Mouse (Mus musculus): ENCODE measurements at regions not wholly inside any gene's neighbourhood (a gene's known extent, or its start where the extent isn't known, plus 50 kb on each side); places are given as distances from the start of the nearest gene placed in this dataset.
"Not testable (repeated sequence)": the region's sequence is repeated elsewhere in the genome, so short reads cannot be mapped to it uniquely, and the experiment has no call there.

DNA sequence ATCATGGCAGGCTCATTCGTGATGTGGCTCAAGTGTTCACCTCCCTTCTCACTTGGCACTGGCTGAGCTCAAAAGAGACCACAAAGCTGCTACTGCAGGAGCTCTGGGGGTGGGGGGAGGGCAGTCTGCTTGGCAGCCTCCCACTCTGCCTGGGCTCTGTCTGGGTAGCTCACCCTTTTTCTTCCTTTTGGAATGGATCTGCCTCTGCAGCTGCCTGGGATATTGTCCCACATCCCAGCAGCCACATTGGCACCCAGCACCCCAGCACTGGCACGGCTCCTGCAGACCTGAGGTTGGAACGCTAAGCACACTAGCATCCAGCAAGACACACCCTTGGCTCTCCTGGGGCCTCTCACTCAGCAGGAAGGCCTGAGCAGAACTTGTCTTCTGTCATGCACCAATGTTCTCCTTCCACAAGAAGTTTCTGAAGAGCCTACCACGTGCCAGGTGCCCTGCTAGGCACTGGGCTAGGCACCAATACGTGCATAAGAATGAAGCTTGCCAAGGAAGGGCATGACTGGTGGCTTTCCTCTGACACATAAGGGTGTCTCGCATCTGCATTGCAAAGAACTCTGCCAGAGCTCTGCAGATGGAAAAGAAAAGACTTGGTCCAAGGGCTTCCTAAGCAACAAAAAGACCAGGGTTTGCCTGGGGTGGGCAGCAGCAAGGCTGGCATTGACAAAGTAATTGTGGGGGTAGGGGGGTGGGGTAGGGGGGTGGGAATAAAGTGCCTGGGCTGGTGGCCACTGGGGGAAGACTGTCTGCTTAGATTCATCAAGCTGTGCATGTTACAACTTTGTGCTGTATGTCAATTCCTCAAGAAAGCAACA lies 112.1 kb upstream of the Sipa1l1 start:
- not testable (repeated sequence) for DNase-seq

DNA sequence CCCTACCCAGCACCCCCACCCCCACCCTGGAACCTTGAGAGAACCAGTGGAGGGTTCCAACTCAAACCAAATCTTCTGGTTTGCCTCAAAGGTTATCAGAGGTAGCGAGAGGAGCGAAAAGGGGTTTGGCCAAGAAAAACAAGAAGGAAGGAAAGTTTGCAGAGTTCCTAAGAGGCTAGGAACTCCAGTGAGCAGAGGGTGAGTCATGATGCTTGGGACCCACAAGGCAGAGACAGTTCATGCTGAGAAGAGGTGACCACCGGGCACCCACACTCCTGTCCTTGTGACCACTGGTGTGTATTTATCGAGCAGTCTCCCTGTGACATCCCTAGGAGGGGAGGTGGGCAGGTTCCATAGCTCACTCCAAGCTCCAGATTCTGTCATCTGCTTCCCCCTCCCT lies 104.1 kb upstream of the Sipa1l1 start:
- DNase-seq = no peak

DNA sequence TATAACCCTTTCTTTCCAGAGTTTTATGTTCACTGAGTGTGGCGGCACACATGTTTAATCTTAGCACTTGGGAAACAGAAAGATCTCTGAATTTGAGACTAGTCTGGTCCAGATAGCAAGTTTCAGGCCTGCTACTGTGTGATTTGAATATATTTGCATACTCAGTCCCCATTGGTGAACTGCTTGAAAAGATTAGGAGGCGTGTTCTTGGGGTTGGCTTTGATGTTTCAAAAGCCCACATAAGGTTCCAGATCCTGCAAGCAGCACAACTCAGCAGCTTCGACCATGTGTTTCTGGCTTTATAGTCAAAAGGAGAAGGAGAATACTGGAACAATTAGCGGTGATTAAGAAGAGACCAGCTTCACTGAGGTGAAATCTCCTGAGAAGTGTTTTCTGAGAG lies 102.3 kb upstream of the Sipa1l1 start:
- DNase-seq = no peak

DNA sequence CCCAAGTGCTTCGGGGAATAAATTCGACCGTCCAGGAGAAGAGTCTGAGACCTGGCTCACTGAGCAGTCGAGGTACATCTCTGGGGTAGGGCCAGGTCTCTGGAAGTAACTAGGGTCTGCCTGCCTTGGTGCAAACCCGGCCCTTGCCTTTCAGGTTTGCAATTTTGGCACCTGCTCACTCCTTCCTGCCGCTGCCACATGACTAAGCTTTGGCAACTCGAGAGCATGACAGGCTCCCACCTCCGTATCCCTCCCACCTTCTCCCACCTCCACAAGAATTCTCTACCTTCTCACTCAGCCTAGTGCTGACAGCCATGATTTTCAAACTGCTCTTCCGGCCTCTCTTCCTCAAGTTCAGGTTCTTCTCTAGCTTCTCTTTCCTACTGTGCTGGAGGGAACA lies 99.5 kb upstream of the Sipa1l1 start:
- DNase-seq = no peak

DNA sequence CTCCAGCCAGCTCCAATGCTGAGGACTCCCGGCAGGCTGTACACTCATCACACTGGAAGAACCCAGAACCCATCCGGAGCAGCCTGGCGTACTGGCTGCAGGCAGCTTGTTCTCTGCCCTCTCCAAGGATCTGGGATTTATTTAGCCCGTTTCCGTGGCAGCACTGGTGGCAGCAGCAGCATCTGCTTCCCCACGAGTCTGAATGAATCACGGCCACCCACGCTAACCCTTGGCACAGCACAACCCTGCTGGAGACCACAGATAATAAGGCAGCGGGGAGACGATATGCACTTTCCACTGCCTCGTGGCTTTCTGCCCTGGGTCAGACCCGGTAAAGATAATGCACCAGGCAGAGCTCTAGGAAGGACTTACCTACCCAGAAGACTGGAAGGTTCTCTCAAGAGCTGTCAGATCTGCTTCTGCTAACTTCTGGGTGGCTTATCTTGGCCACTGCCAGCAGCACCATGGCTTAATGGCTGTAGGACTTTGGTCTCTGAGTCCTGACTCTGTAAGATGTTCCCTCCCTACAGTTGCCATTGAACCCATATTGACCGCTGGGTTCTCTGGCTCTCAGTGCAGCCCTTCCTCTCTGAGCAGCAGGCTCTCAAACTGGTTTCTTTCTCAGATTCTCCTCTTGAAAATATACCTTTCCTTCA lies 96.2 kb upstream of the Sipa1l1 start:
- DNase-seq = no peak

DNA sequence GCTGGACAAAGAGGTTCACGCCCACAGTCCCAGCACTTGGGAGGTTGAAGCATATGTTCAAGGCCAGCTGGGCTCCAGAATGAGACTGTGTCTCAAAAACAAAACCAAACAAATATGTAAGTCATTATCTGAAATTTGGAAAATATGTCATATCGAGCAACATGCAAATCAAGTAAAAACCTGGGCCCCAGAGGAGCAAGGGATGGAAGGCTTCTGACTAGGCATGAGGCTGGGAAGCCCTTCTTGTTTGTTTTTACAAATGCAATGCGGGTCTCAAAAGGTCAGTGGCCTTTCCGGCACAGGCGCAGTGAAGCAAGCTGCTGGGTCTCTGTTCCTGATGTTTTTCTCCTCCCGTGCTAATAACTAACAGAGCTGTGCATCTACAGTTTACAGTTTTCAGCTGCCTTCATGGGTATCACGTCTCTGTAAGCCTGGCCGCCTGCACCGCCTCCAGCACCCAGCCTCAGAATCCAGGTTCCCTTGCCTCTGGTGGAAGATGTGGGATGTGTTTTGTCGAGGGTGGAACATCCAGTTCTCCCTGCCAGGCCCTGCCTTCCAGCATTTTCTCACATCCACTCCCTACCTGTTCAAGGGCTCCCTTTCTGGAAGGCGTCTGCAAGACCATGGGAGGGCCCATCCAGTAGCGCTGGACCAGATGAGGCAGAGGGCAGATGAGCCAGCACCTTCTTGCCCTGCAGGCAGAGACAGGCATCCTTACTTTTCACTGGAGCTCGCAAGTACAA lies 93.5 kb upstream of the Sipa1l1 start:
- peak; percentile 30 to 46 for DNase-seq

DNA sequence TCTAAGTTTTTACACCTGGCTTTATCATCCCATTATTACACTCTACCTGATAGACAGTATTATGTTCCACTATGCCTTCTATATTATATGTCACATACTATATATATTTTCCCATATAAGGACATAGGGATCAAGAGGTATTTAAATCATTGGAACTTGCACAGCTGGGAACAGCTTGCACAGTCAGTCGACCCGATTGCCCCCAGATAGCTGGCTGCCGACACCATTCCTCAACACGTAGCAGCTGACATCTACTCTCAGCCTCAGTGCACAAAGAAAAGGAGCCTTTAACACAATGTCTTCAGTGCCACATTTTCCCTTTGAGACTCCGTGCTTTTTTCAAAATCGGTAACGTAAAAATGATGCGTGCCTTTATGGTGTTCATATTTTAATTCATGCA lies 92.4 kb upstream of the Sipa1l1 start:
- peak; percentile 51 to 62 for DNase-seq

DNA sequence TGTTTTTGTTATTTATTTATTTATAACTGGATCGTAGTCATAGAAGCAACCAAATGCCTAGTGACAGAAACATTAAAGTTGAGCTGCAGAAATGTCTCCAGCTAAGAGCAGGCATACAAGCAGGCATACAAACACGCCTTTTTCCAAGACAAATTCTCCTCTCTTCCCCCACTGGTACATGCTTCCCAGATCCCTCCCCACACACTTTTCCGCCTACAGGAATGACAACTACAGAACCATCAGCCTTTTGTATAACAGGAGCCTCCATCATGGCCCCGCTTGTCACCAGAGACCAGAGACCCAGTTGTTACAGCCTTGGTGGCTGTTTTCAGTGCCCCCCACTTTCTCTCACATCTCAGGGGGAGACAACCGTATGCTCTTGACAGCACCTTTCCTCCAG lies 91.2 kb upstream of the Sipa1l1 start:
- no peak for DNase-seq

DNA sequence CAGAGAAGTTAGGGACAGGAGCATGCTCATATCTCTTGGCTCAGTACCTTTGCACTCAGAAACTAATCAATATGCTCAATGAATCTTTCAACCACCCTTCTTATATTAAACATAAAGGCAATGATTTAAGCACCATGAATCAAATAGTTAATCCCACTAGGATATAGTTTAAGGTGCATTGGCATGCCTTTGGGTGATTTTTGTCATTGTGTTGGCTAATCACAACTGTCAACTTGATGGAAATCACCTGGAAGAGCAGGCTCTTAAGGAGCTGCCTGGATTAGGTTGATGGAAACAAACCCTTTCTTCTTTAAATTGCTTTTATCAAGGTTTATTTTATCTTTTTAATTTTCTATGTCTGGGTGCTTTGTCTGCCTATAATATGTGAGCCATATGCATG lies 90.4 kb upstream of the Sipa1l1 start:
- DNase-seq = no peak

DNA sequence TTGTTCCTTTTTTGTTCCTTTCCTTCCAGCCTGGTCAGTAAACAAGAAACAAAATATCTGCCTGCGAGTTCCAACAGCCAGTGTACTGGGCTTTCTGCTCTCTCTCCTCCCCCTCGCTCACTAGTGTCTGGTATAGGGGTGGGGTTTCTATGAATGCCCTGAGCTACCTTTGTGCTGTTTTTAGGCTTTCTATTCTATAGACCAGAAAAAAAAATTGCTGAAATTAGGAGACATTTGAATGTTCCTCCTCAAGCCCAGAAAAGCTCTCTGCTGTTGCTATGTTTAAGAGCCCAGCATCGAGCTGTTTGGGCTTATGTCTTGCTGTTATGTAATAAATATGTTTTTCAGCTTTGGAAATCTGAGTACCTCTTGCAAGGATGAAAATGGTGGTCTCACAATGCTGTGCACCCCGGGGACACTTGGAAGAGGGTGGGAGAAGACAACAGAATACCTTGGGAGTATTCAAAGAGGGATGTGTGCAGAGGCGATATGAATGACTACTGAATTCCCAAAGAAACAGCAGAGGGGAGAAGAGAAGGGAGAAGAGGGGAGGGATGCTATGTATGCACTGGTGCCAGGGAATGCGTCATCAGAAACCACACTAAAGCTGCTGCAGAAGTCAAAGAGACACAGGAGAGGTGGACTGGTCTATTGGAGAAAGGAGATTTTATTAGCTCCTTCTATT lies 88.8 kb upstream of the Sipa1l1 start:
- no peak for DNase-seq

DNA sequence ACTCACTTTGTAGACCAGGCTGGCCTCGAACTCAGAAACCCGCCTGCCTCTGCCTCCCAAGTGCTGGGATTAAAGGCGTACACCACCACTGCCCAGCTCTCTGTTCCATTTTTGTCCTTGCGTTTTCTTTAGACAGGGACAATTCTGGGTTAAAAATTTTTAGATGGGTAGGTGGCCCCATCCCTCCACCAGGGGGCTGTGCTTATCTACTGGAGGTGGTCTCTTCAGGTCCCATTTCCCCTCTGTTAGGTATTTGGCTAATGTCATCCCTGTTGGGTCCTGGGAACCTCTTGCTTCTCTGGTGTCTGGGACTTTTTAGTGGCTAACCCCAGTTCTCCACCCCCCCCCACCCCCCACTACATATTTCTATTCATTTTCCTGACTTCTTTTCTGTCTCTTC lies 86.5 kb upstream of the Sipa1l1 start:
- not testable (repeated sequence) for DNase-seq

DNA sequence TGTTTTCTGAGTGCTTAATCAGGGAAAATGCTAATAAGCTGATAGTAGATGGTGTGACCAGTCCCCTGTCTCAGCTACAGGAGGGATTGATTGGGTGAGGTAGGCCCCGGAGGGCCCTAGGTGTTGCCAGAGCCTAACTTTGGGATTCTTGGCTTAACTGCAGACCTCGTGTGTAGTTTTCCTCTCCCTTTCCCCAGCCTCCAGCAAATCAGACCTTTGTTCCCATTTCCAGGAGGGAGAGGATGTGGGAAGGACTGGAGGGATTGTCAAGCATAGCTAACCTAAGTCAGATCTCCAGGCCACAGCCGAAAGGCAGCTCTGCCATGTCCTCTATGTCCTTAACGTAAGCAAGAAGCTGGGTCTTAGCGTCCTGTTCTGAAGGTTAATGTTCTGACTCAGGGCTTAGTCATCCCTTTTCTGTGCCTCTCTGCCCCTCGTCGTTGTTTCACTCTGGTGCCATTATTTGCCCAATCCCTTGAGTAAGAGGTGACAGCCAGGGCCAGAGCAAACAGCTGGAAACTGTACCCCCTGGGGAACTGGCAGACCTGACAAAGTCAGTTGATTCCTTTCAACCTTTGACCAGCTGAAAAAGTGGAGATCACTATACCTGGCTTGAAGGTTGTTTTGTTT lies 83.2 kb upstream of the Sipa1l1 start:
- no peak for DNase-seq

DNA sequence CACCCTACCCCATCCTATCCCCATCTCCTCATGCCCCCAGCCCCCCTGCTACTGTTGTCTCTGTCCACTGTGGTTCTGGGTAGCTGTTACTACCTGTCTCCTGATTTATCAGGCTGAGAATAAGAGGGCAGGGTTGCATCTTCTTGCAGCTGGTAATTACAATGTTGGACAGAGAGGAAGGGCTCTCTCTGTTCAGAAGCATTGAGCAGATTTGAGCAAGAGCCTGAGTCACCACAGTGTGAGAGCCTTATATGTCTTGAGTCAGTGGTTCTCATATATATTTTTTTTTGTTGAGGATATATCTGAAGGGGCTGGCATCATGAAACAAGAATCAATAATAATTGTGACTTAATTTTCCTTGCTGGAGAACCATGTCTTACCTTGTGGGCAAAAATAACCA lies 82.7 kb upstream of the Sipa1l1 start:
- no peak for DNase-seq

DNA sequence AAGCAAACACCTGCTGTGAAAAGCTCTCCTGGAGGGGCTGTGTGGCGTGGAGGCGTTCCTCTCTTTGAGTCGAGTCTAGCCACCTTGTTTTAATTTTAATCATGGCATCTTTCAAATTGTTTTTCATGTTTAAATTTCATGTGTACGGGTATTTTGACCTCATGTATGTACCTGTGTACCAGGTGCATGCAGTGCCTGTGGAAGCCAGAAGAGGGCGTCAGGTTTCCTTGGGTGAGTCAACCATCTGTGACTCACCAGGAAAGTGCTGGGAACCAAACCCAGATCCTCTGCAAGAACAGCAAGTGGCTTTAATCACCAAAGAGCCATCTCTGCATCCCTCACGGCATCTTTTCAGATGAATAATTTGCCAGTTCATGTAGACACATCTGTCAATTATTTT lies 79.8 kb upstream of the Sipa1l1 start:
- no peak for DNase-seq

DNA sequence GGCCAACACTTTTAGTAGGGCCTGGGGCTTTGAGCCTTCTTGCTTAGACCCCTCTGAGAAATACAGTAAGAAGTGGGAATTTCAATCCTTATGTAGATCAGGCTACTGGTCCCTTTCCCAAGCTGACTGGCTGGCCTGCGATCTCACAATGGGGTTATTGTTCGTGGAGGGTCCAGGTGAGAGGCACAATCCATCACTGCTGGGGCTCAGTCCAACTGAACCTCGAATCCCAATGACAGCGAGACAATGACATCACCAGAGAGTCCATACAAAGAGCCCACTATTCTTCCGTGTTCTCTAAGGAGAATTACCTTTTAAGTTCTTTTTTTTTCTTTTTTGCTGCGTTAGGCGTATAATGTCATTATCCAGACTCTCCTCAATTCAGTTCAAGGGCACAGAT lies 75.8 kb upstream of the Sipa1l1 start:
- no peak for DNase-seq

DNA sequence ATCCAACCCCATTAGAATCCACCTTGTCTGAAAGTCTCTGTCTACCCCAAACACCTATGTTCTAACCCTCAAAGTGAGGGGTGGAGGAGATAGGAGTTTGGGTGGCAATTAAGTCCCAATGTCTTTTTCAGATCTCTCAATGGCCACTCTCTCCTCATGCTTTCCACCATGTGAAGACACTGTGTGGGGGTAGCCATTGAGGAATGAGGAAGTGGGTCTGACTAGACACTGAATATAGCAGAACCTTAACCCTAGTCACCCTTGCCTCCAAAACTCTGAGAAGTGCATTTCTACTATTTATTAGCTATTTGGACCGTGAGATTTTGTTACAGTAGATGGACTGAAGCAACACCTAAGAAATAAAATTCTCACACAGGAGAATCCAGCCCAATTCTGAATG lies 73.7 kb upstream of the Sipa1l1 start:
- no peak for DNase-seq

DNA sequence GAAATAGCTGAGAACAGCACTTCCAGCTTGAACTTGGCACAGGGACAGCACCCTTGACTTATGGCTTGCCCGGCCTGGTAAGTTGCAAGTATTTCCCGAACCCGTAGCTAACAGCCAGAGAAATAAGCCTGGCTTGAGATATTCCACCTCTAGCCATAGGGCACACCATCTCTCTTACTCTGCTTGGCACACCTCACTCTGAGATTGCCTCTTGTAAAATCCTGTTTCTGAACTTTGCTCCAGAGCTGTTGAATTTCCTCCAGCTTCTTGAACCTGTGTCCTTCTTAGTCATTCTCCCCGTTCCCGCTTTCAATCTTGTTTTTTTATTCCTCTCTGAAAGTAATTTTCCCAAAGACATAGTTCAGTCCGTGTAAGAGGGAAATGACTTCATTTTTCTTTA lies 72.0 kb upstream of the Sipa1l1 start:
- no peak for DNase-seq

DNA sequence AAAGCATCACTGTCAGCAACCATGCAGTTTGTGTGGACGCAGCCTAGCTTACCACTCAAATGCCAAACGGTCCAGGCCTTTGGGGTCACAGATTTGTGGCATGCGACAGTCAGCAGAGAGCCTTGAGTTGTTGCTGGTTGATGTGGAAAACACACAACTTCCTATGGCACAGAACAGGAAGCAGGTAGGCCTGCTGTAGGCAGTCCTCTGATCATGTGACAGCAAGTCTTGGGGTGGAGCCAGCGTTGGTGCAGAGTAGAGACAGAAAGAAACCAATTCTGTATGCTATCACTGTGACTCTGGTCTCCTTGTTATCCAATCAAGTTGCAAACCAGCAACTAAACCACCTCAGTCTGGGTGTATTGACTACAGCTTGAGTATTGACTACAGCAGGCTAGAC lies 71.5 kb upstream of the Sipa1l1 start:
- DNase-seq = no peak

DNA sequence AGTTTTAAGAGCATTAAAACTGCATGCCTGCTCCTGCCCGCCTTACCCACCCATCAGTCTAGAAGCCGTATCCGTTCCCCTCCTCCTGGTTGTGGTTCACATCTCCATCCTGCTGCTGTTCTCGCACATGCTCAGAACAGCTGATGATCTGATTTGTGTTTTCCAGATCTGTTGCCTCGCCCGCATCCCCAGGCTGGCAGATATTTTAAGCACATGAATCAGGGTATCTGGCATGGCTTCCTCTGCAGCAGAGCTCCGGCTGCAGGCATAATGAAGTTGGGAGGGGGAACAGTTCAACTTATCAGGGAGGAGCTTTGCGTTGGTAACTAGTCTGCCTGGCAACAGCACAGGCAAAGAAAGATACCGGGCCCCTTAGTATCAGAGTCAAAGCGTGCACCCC lies 64.9 kb upstream of the Sipa1l1 start:
- no peak for DNase-seq

DNA sequence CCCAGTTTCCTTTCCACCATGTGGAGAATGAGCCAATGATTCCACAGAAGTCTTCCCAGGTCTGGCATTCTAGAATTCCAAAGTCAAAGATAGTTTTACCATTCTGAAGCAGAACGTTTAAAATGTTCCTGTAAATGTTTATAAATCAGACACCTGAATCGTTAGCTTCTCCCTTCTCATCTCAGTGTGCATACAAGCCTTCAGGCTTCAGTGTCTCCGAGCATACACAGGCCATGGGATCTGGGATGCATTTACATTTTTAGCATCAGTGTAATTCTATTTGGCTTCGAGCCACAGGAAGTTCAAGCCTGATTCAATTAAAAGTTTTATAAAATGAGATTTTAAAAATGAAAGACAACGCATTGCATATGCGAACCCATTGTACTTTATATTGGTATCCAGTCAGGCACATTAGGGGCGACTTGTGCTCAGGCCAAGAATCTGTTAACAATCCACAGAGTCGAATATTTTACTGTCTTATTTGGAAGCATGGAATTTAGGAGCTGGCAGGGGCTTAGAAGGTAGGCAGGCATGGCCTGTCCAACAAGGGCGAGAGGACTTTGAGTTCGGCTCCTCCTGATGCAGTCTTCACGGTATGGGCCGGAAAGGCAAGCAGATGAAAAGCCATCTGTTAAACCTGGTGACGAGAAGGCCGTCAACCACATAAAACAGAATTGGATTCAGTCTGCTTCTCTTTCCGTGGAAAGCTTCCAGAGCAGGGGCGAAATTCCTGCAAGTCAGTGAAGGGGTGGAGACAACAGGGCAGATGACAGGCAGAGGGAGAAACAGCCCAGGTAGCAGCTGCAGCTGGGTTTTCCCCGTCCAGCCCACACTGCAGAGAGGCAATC lies 63.7 kb upstream of the Sipa1l1 start:
- peak in 1 of 2 experiments; percentile 50 for DNase-seq

DNA sequence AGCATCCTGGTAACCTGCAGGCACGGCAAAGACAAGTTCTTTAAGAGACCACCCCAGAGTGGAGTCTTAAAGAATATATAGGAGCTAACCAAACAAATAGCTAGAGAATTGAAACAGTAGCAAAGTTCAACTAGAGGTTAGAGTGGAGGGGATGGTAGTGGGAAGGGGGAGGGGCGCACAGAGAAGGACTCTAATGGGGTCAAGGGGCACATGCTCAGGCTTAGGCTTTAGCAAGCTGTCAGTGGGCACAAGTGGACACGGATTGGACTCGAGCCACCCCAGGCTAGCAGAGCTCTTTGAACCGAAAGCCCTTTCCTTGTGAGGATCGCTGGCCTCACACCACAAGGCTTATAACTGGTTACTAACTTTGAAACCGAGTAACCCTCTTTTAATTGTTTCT lies 53.4 kb upstream of the Sipa1l1 start:
- no peak for DNase-seq

Data from kidney, postnatal 4 days (tissue).